Mouse (Mus musculus): ENCODE measurements around the gene Ksr2. TPM values are rescaled to one million over a fixed set of nuclear protein-coding genes. Genes with fewer than 3 reads are reported as not detected.
A peak's percentile ranks its signal among the peaks of the same experiment; 100 is the strongest.
"Not testable (repeated sequence)": the region's sequence is repeated elsewhere in the genome, so short reads cannot be mapped to it uniquely, and the experiment has no call there.

Gene Ksr2
- total and polyA plus RNA-seq, 3 experiments: 0.36 to 1.3 (median 1.2) TPM

- in situ Hi-C loops (cut with MboI; ENCODE audit: low pct_ligation_motif_present, low pct_unique_long_range_greater_than_20kb, low sequenced_read_pairs) (no loop called here), dilution Hi-C loops (cut with MboI; ENCODE audit: extremely low pct_ligation_motif_present, extremely low pct_unique_long_range_greater_than_20kb, low sequenced_read_pairs) (no loop called here)
- no peak for DNase-seq (ENCODE audit: extremely low read depth)
- Histone ChIP-seq H3K79me2 (replicated peaks; ENCODE audit: control insufficient read depth, extremely low read depth, insufficient read depth, poor library complexity, severe bottlenecking) (no peaks in the 10 kb centered on the region), H3K36me3 (replicated peaks in 1 of 2; ENCODE audit: control insufficient read depth in 1 of 2, insufficient read depth in 1 of 2, low read length in 1 of 2) (peaks cover 85 to 89% of the 10 kb centered on the region in 2 experiments), H3K4me1 (ENCODE audit: control insufficient read depth in 1 of 2, insufficient read depth in 2 of 2) (peaks cover 10 to 46% of the 10 kb centered on the region in 2 experiments), H3K4me3 (replicated peaks in 1 of 3; ENCODE audit: low read depth in 2 of 3, low read length in 2 of 3, poor library complexity in 1 of 3) (no peak overlapping the region), H3K4me2 (ENCODE audit: insufficient read depth, low read depth, poor library complexity, severe bottlenecking) (no peak overlapping the region), H3K27me3 (replicated peaks) (no peaks in the 10 kb centered on the region), H3K27ac (ENCODE audit: insufficient read depth, low read depth) (no peak overlapping the region), H3K9ac (ENCODE audit: insufficient read depth, low read depth) (no peak overlapping the region), H3K9me3 (replicated peaks; ENCODE audit: low read length) (no peaks in the 10 kb centered on the region)
- TF ChIP-seq RCOR1 (conservative IDR thresholded peaks at IDR 0.05; ENCODE audit: low read depth, low read length): no peak
Observed at GRCm38 (mm10) chr5:117373418-117373817, 40.4 kb upstream of the Ksr2 start.

DNA sequence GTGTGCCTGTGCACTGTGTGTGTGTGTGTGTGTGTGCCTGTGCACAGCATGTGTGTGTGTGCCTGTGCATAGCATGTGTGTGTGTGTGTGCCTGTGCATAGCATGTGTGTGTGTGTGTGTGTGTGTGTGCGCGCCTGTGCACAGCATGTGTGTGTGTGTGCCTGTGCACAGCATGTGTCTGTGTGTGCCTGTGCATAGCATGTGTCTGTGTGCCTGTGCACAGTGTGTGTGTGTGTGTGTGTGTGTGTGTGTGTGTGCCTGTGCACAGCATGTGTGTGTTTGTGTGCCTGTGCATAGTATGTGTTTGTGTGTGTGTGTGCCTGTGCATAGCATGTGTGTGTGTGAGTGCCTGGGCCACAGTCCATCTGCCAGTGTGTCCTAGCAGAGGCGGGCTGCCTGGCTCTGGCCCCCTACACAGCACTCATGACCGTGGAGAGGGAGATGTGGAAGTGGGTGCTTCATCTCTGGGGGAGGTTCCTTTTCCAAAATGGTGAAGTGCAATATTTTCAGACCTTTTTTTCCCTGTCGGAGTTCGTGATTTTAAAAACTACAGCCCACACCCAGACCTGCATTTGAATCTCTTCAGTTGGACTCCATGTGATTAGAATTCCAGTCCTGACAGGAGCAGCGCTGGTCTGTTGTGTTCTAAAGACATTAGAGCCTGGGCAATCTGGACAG is 39.3 kb upstream of the Ksr2 start:
- H3K27me3 ChIP-seq (replicated peaks): no peaks in the 10 kb centered on the region
- peaks cover 84 to 88% of the 10 kb centered on the region in 2 experiments for H3K36me3 ChIP-seq (replicated peaks in 1 of 2; ENCODE audit: control insufficient read depth in 1 of 2, insufficient read depth in 1 of 2, low read length in 1 of 2)
- in situ Hi-C loops (cut with MboI; ENCODE audit: low pct_ligation_motif_present, low pct_unique_long_range_greater_than_20kb, low sequenced_read_pairs) (no loop called here), dilution Hi-C loops (cut with MboI; ENCODE audit: extremely low pct_ligation_motif_present, extremely low pct_unique_long_range_greater_than_20kb, low sequenced_read_pairs) (no loop called here)
- H3K4me3 ChIP-seq (replicated peaks in 1 of 3; ENCODE audit: low read depth in 2 of 3, low read length in 2 of 3, poor library complexity in 1 of 3): peak overlapping the region in 1 of 3 experiments; percentile 11
- TF ChIP-seq MYC (IDR thresholded peaks at IDR 0.05; ENCODE audit: low read depth, low read length) (no peak), POLR2A (IDR thresholded peaks at IDR 0.05; ENCODE audit: low read depth, low read length) (0 out of 2 replicates have a peak, but pooled peaks have one; percentile 23)
- no peaks in the 10 kb centered on the region for H3K9me3 ChIP-seq (replicated peaks; ENCODE audit: low read length)
- no peaks in the 10 kb centered on the region for H3K79me2 ChIP-seq (replicated peaks; ENCODE audit: control insufficient read depth, extremely low read depth, insufficient read depth, poor library complexity, severe bottlenecking)
- H3K27ac ChIP-seq (ENCODE audit: insufficient read depth, low read depth): no peak overlapping the region; the same call in 1 of the 2 replicates
- H3K9ac ChIP-seq (ENCODE audit: insufficient read depth, low read depth): no peak overlapping the region
- no peak overlapping the region for H3K4me2 ChIP-seq (ENCODE audit: insufficient read depth, low read depth, poor library complexity, severe bottlenecking)
- no peak for DNase-seq (ENCODE audit: extremely low read depth)
- peaks cover 10 to 53% of the 10 kb centered on the region in 2 experiments for H3K4me1 ChIP-seq (ENCODE audit: control insufficient read depth in 1 of 2, insufficient read depth in 2 of 2)

- in situ Hi-C loops (cut with MboI; ENCODE audit: low pct_ligation_motif_present, low pct_unique_long_range_greater_than_20kb, low sequenced_read_pairs) (no loop called here), dilution Hi-C loops (cut with MboI; ENCODE audit: extremely low pct_ligation_motif_present, extremely low pct_unique_long_range_greater_than_20kb, low sequenced_read_pairs) (no loop called here)
Observed at GRCm38 (mm10) chr5:117376331-117376761, 37.5 kb upstream of the Ksr2 start.

GRCm38 (mm10) chr5:117377731-117378130 is 36.1 kb upstream of the Ksr2 start:
- H3K9me3 ChIP-seq (replicated peaks; ENCODE audit: low read length); H3K27me3 ChIP-seq (replicated peaks); H3K4me3 ChIP-seq (replicated peaks in 1 of 3; ENCODE audit: low read depth in 2 of 3, low read length in 2 of 3, poor library complexity in 1 of 3); H3K4me2 ChIP-seq (ENCODE audit: insufficient read depth, low read depth, poor library complexity, severe bottlenecking); H3K27ac ChIP-seq (ENCODE audit: insufficient read depth, low read depth); H3K9ac ChIP-seq (ENCODE audit: insufficient read depth, low read depth); in situ Hi-C loops (cut with MboI; ENCODE audit: low pct_ligation_motif_present, low pct_unique_long_range_greater_than_20kb, low sequenced_read_pairs); H3K79me2 ChIP-seq (replicated peaks; ENCODE audit: control insufficient read depth, extremely low read depth, insufficient read depth, poor library complexity, severe bottlenecking); dilution Hi-C loops (cut with MboI; ENCODE audit: extremely low pct_ligation_motif_present, extremely low pct_unique_long_range_greater_than_20kb, low sequenced_read_pairs); DNase-seq (ENCODE audit: extremely low read depth): not testable (repeated sequence)
- H3K36me3 ChIP-seq (replicated peaks in 1 of 2; ENCODE audit: control insufficient read depth in 1 of 2, insufficient read depth in 1 of 2, low read length in 1 of 2): peaks cover 84 to 87% of the 10 kb centered on the region in 2 experiments
- H3K4me1 ChIP-seq (ENCODE audit: control insufficient read depth in 1 of 2, insufficient read depth in 2 of 2): peaks cover 13 to 58% of the 10 kb centered on the region in 2 experiments

More at GRCm38 (mm10) chr5:117376331-117376761, 37.5 kb upstream of the Ksr2 start:
- no peak for TF ChIP-seq ZC3H11A (IDR thresholded peaks at IDR 0.05; ENCODE audit: low read depth, low read length)
- TF ChIP-seq MYC (IDR thresholded peaks at IDR 0.05; ENCODE audit: low read depth, low read length): no peak
- no peak for TF ChIP-seq KAT2A (IDR thresholded peaks at IDR 0.05; ENCODE audit: insufficient replicate concordance, low read length)
- H3K27me3 ChIP-seq (replicated peaks): no peaks in the 10 kb centered on the region
- no peaks in the 10 kb centered on the region for H3K9me3 ChIP-seq (replicated peaks; ENCODE audit: low read length)
- no peak for DNase-seq (ENCODE audit: extremely low read depth)
- no peaks in the 10 kb centered on the region for H3K79me2 ChIP-seq (replicated peaks; ENCODE audit: control insufficient read depth, extremely low read depth, insufficient read depth, poor library complexity, severe bottlenecking)
- peaks cover 6 to 47% of the 10 kb centered on the region in 2 experiments for H3K4me1 ChIP-seq (ENCODE audit: control insufficient read depth in 1 of 2, insufficient read depth in 2 of 2)
- no peak overlapping the region for H3K4me2 ChIP-seq (ENCODE audit: insufficient read depth, low read depth, poor library complexity, severe bottlenecking)
- peaks cover 83 to 87% of the 10 kb centered on the region in 2 experiments for H3K36me3 ChIP-seq (replicated peaks in 1 of 2; ENCODE audit: control insufficient read depth in 1 of 2, insufficient read depth in 1 of 2, low read length in 1 of 2)
- no peak overlapping the region for H3K9ac ChIP-seq (ENCODE audit: insufficient read depth, low read depth)
- no peak overlapping the region for H3K27ac ChIP-seq (ENCODE audit: insufficient read depth, low read depth)
- H3K4me3 ChIP-seq (replicated peaks in 1 of 3; ENCODE audit: low read depth in 2 of 3, low read length in 2 of 3, poor library complexity in 1 of 3): no peak overlapping the region
